Mouse (Mus musculus): ENCODE measurements around the gene Itprid1. TPM values are rescaled to one million over a fixed set of nuclear protein-coding genes. Genes with fewer than 3 reads are reported as not detected.
A peak's percentile ranks its signal among the peaks of the same experiment; 100 is the strongest.

The Itprid1 gene
- polyA plus RNA-seq, 1 experiment from 2014 or later = 0.98 TPM

DNA sequence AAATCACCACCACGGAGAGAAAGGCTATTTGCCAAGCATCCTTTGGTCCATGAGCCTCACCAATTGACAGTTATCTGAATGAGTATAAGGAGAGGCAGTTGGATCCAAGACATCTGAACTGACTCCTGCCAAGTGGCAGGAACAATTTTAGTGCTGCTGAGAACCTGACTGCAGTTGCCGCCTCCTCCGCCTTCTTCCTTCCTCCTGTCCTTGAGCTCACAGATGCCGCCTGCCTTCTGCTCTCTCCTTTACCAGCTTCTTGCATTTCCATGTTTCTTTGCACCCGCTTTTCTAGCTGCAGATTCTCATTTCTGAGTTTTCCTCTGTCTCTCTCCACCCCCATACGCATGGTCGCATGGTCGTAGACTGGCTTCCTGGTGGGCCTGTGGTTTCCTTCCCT, 25.5 kb upstream of the Itprid1 start:
- H3K9me3 ChIP-seq (replicated peaks) = no peaks in the 10 kb centered on the region
- H3K4me2 ChIP-seq (replicated peaks) = no peak overlapping the region
- no peak for ATAC-seq (ENCODE audit: insufficient number of reproducible peaks, low FRiP score, low TSS enrichment, low read depth)
- no peaks in the 10 kb centered on the region for H3K4me1 ChIP-seq
- H3K36me3 ChIP-seq = no peaks in the 10 kb centered on the region
- no peak overlapping the region for H3K27ac ChIP-seq (replicated peaks)
- H3K9ac ChIP-seq = no peak overlapping the region
- 83% methylated on average over 8 of the region's 8 CpGs for WGBS
- H3K27me3 ChIP-seq = no peaks in the 10 kb centered on the region
- no peak overlapping the region for H3K4me3 ChIP-seq (replicated peaks)

DNA sequence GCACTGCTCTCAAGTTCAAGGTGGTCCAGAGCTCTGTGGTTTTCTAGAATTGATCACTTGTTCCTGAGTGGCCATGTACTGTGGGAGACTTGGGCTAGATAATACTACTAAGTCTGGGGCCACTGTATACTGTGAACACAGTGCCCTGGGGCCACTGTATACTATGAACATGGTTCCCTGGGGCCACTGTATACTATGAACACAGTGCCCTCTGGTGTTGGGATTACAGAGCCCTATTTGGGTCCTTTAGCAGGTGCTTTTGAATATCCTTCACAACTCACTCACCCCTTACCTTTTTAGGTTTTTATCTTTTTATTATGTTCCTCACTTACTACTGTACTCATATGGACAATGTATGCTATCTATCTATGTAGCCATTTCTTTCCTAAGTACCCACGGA, 24.3 kb upstream of the Itprid1 start:
- H3K27me3 ChIP-seq = no peaks in the 10 kb centered on the region
- no peak overlapping the region for H3K4me3 ChIP-seq (replicated peaks)
- WGBS = 57% methylated on average over 1 of the region's 1 CpGs
- H3K4me2 ChIP-seq (replicated peaks) = no peak overlapping the region
- ATAC-seq (ENCODE audit: insufficient number of reproducible peaks, low FRiP score, low TSS enrichment, low read depth) = no peak
- H3K9ac ChIP-seq = no peak overlapping the region
- H3K27ac ChIP-seq (replicated peaks) = no peak overlapping the region
- no peaks in the 10 kb centered on the region for H3K9me3 ChIP-seq (replicated peaks)
- no peaks in the 10 kb centered on the region for H3K4me1 ChIP-seq
- no peaks in the 10 kb centered on the region for H3K36me3 ChIP-seq

DNA sequence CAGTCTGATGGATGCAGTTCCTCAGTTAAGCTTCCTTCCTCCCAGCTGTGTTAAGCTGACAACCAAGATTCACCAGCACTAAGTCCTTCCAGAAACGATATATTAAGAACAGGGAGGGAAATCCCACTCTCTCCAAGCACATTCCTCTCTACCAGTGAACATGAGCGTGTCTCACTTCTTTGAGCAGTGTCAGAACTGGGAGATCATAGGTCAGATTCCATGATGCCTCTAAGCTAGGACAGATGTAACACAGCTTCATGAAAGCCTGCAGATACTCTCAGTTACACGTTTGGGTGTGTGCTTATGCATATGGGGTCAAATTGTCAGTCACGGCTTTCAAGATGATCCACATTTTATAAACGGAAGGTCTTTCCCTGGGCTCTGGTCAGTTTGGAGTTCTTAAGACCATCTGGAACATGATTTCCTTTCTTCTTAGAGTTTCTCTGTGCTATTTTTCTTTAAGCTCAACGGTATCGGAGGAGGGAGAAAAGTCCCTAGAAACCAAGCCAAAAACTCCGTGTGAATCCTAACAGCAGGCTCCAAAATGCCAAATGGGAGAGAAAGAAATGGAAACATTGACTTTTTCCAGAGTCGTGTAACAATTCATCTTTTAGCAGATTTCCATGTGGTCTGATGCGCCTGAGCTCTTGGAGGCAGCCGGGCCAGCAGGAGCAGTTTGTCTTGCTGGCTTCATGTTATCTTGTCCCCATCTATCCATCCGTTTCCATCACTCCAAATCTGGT, 22.3 kb upstream of the Itprid1 start:
- Histone ChIP-seq H3K4me3 (replicated peaks) (no peak overlapping the region), H3K36me3 (no peaks in the 10 kb centered on the region), H3K4me2 (replicated peaks) (no peak overlapping the region), H3K9ac (no peak overlapping the region), H3K27me3 (no peaks in the 10 kb centered on the region), H3K9me3 (replicated peaks) (no peaks in the 10 kb centered on the region), H3K27ac (replicated peaks) (no peak overlapping the region), H3K4me1 (no peaks in the 10 kb centered on the region)
- 41% methylated on average over 12 of the region's 12 CpGs for WGBS
- no peak for ATAC-seq (ENCODE audit: insufficient number of reproducible peaks, low FRiP score, low TSS enrichment, low read depth)

DNA sequence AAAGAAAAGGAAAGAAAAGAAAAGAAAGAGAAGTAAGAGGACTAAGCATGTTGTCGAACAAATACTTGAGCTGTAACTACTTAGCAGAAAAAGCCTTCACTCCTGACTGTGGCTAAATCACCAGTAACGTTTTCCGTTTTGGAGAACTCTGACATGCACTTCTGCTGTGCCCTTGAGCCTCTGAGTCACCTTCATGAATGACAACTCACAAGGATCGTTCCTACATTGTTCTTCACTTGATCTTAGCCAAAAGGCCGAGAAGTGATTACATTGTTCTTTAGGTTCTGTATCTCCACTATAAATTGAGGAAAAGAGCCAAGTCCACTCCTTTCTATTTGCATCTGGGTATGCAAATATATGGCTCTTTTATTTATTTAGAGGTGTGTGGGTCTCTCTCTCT, 19.8 kb upstream of the Itprid1 start:
- Histone ChIP-seq H3K4me3 (replicated peaks) (no peak overlapping the region), H3K27me3 (no peaks in the 10 kb centered on the region), H3K4me1 (no peaks in the 10 kb centered on the region), H3K9me3 (replicated peaks) (no peaks in the 10 kb centered on the region), H3K36me3 (no peaks in the 10 kb centered on the region), H3K27ac (replicated peaks) (no peak overlapping the region), H3K4me2 (replicated peaks) (no peak overlapping the region), H3K9ac (no peak overlapping the region)
- WGBS = 82% methylated on average over 5 of the region's 5 CpGs
- no peak for ATAC-seq (ENCODE audit: insufficient number of reproducible peaks, low FRiP score, low TSS enrichment, low read depth)

DNA sequence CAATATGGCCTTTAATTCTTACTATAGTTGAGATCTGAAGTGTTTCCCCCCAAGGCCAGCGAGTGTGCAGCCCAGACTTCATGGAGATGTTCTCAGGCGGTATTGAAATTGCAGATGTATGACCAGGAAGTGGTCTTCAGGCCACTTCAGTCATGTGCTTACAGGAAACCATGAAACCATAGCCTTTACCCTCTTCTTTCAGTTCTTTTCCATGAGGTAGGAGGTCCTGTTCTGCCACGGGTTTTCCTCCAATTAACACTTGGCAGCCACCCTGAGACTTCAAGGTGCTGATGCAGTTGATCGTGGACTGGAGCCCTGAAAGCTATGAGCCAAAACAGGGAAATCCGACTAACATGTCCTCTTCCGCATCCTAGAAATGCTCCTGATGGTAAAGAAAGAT, 7.0 kb upstream of the Itprid1 start:
- no peak for ATAC-seq (ENCODE audit: insufficient number of reproducible peaks, low FRiP score, low TSS enrichment, low read depth)
- Histone ChIP-seq H3K4me2 (replicated peaks) (no peak overlapping the region), H3K9me3 (replicated peaks) (no peaks in the 10 kb centered on the region), H3K27me3 (no peaks in the 10 kb centered on the region), H3K4me3 (replicated peaks) (no peak overlapping the region), H3K27ac (replicated peaks) (no peak overlapping the region), H3K36me3 (no peaks in the 10 kb centered on the region), H3K9ac (no peak overlapping the region), H3K4me1 (no peaks in the 10 kb centered on the region)
- WGBS = 76% methylated on average over 6 of the region's 6 CpGs

DNA sequence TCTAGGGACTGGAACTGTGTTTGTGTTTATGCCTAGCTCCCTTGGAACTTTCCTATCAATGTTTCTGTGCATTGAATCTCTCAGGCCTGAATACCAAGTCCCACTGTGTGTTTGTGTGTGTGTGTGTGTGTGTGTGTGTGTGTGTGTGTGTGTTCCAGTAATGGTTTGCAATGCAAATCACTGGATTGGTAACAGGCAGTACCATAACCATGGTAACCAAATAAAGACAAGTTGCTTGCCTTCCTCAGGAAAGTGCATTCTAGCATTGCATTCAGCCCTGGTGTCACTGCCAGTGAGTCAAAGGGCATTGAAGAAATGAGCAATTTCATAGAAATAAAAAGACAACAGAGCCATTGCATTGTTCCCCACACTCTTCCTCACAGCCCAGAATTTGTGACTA, 15.9 kb downstream of the Itprid1 start:
- Histone ChIP-seq H3K4me3 (replicated peaks) (no peak overlapping the region), H3K4me2 (replicated peaks) (no peak overlapping the region), H3K4me1 (no peaks in the 10 kb centered on the region), H3K9me3 (replicated peaks) (no peaks in the 10 kb centered on the region), H3K36me3 (no peaks in the 10 kb centered on the region), H3K27me3 (no peaks in the 10 kb centered on the region), H3K27ac (replicated peaks) (no peak overlapping the region), H3K9ac (no peak overlapping the region)
- no peak for ATAC-seq (ENCODE audit: insufficient number of reproducible peaks, low FRiP score, low TSS enrichment, low read depth)

DNA sequence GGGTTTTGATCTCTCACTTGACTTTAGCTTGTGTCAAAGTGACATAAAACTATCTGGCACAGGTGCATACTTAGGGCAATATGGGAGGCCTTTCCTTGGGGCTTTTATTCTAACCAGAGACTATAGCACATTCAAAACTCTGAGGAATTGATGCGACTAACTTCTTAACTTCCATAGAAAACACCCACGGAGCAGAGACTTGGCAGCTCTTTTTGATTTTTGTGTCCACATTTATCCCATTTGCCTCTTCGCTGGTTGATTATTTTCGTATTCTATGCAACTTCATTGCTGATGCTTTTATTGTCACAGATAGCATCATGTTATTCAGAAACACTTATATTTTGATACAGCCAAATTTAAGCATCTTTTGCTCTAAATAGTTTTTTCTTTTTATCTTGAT, 19.4 kb downstream of the Itprid1 start:
- Histone ChIP-seq H3K4me2 (replicated peaks) (no peak overlapping the region), H3K4me1 (no peaks in the 10 kb centered on the region), H3K4me3 (replicated peaks) (no peak overlapping the region), H3K9me3 (replicated peaks) (no peaks in the 10 kb centered on the region), H3K36me3 (no peaks in the 10 kb centered on the region), H3K27ac (replicated peaks) (no peak overlapping the region), H3K9ac (no peak overlapping the region), H3K27me3 (no peaks in the 10 kb centered on the region)
- ATAC-seq (ENCODE audit: insufficient number of reproducible peaks, low FRiP score, low TSS enrichment, low read depth) = no peak
- WGBS = 71% methylated on average over 4 of the region's 4 CpGs

DNA sequence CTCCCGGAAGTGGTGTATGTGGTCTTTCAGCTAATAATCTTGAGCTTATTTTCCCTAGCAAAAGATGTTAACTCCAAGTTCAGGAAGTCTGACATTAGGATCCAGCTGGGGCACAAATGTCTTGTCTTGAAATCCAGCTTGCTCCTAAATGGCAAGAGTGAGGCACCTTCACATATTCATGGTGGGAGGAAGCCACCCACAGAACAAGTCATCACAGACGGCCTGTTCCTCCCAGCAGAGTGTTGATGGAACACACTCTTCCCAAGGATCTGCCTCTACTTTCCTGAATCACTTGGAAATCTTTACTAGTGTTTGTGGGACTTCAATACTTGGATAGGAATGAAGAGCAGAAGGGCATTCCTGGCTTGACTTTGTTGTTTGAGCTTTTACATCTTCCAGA, 28.5 kb downstream of the Itprid1 start:
- no peaks in the 10 kb centered on the region for H3K36me3 ChIP-seq
- no peak for ATAC-seq (ENCODE audit: insufficient number of reproducible peaks, low FRiP score, low TSS enrichment, low read depth)
- H3K9ac ChIP-seq = no peak overlapping the region
- no peaks in the 10 kb centered on the region for H3K9me3 ChIP-seq (replicated peaks)
- 80% methylated on average over 2 of the region's 2 CpGs for WGBS
- H3K4me3 ChIP-seq (replicated peaks) = no peak overlapping the region
- H3K4me2 ChIP-seq (replicated peaks) = no peak overlapping the region
- no peaks in the 10 kb centered on the region for H3K4me1 ChIP-seq
- H3K27me3 ChIP-seq = no peaks in the 10 kb centered on the region
- no peak overlapping the region for H3K27ac ChIP-seq (replicated peaks)

DNA sequence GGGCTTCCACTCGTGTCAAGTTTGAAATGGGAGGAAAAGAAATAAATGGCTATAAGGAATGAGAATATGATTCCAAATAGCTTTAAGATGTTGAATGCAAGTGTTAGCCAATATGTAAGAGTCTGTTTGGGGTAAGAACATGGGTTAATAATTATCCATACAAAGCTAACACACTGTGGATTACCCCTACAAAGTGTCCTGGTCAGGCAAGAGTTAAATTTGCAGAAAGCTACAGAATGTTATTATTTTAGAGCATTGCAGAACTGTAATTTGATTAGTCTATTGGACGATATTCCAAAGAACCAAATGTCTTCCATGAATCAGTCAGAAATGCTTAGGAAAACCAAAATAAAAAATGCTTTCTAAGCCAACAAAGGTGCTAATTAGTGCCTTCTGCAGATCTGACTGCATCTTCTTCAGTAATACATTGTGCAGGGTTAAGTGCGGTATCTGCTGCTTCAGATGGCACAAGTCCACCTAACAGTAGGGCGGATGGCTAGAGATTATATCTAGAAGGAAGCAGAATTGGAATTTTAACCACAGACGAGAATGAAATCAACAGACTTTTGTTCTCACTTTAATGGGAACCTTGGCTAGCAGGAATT, 42.8 kb downstream of the Itprid1 start:
- 0 out of 2 replicates have a peak, but pooled peaks have one; percentile 43 for ATAC-seq (ENCODE audit: insufficient number of reproducible peaks, low FRiP score, low TSS enrichment, low read depth)

DNA sequence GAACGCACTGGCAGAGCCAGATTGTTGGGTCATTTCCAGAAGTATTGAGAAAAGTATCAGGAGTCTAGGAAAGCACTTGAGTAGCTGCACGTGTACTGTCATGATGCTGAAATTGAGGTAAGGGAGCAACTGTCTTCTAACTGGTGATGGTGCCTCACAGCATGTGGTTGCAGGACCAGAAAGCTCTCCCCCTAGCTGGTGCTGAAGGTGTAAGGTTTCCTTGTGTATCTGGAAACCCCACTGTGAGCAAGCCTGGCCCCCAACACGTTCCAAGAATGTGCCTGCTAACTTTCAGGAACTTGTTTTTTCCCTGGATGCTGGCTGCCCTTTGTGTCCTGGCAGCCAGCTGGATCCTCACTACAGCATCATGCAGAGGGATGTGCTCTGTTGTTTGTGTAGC, 44.2 kb downstream of the Itprid1 start:
- Histone ChIP-seq H3K4me3 (replicated peaks) (no peak overlapping the region), H3K4me2 (replicated peaks) (no peak overlapping the region), H3K9ac (no peak overlapping the region), H3K27ac (replicated peaks) (no peak overlapping the region), H3K4me1 (peaks cover 10% of the 10 kb centered on the region; the same call in 1 of the 2 replicates), H3K9me3 (replicated peaks) (no peaks in the 10 kb centered on the region), H3K27me3 (no peaks in the 10 kb centered on the region), H3K36me3 (no peaks in the 10 kb centered on the region)
- ATAC-seq (ENCODE audit: insufficient number of reproducible peaks, low FRiP score, low TSS enrichment, low read depth) = no peak
- 19% methylated on average over 3 of the region's 3 CpGs for WGBS

More for the DNA sequence above, 42.8 kb downstream of the Itprid1 start:
- Histone ChIP-seq H3K27ac (replicated peaks) (0 out of 2 replicates have a peak overlapping the region, but pooled peaks have one; percentile 9), H3K9me3 (replicated peaks) (no peaks in the 10 kb centered on the region), H3K36me3 (no peaks in the 10 kb centered on the region), H3K4me2 (replicated peaks) (no peak overlapping the region), H3K4me3 (replicated peaks) (no peak overlapping the region), H3K9ac (no peak overlapping the region), H3K4me1 (peaks cover 10% of the 10 kb centered on the region; the same call in 1 of the 2 replicates), H3K27me3 (no peaks in the 10 kb centered on the region)
- WGBS = 25% methylated on average over 5 of the region's 5 CpGs

DNA sequence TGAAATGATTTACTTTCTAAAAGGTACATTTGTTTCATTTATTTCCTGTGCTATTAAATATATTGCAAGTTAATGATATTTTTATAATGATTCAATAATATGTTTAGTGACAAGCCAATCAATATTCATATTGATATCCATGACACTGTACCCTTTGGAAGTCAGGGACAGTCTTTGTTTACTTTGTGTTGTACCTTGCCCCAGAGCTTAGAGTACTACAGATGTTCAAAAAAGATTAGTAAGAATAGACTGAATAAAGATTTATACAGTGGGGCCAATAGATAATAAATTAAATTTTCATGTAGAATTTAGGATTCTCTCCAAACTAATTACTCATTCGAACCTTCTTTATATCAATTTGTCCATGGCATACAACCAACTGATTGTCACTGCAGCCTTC, 50.9 kb downstream of the Itprid1 start:
- no peaks in the 10 kb centered on the region for H3K9me3 ChIP-seq (replicated peaks)
- H3K4me2 ChIP-seq (replicated peaks) = no peak overlapping the region
- WGBS = 78% methylated on average over 1 of the region's 1 CpGs
- no peak overlapping the region for H3K9ac ChIP-seq
- ATAC-seq (ENCODE audit: insufficient number of reproducible peaks, low FRiP score, low TSS enrichment, low read depth) = no peak
- no peaks in the 10 kb centered on the region for H3K36me3 ChIP-seq
- no peak overlapping the region for H3K4me3 ChIP-seq (replicated peaks)
- no peaks in the 10 kb centered on the region for H3K27me3 ChIP-seq
- no peak overlapping the region for H3K27ac ChIP-seq (replicated peaks)
- H3K4me1 ChIP-seq = no peaks in the 10 kb centered on the region
